Mouse (Mus musculus) G1E (cell line): ENCODE results near the gene Vps37b. TPM values are rescaled to one million over a fixed set of nuclear protein-coding genes. Genes with fewer than 3 reads are reported as not detected.

ENCODE experiments used
- ATAC-seq: 2 replicates; pipeline ENCODE4 v1.8.0; 2016; ENCODE audit warnings: mild to moderate bottlenecking; ENCODE audit not compliant: insufficient number of reproducible peaks, poor library complexity, low FRiP score, severe bottlenecking; ENCODE audit errors: extremely low read depth
- DNase-seq: peaks from one replicate; pipeline ENCODE4 v3.0.0; 2012; ENCODE audit warnings: low spot score
- H3K27me3 ChIP-seq: 2 replicates; pipeline ENCODE4 v1.6.1; 2012; ENCODE audit warnings: mild to moderate bottlenecking, low read length, inconsistent platforms; ENCODE audit not compliant: insufficient read depth
- H3K36me3 ChIP-seq: replicated peaks from 2 replicates; pipeline ENCODE3; 2012; ENCODE audit warnings: mild to moderate bottlenecking, inconsistent platforms
- H3K4me1 ChIP-seq: 2 replicates; pipeline ENCODE4 v1.6.1; 2012; ENCODE audit warnings: low read depth, low read length, inconsistent platforms, mixed read lengths; ENCODE audit not compliant: insufficient read depth
- H3K4me3 ChIP-seq: 2 replicates; pipeline ENCODE4 v1.5.1; 2012; ENCODE audit warnings: low read depth, mild to moderate bottlenecking, inconsistent platforms, low read length, moderate library complexity, mixed read lengths
- H3K9me3 ChIP-seq: replicated peaks from 2 replicates; pipeline ENCODE4 v1.6.1; 2012; ENCODE audit warnings: inconsistent platforms
- CTCF ChIP-seq: IDR thresholded peaks from 2 replicates; pipeline ENCODE4 v1.5.1; 2012; ENCODE audit warnings: low read depth, low read length, inconsistent platforms, mixed read lengths
- GATA1 ChIP-seq: IDR thresholded peaks from 2 replicates; pipeline ENCODE4 v1.6.1; 2012; ENCODE audit warnings: borderline replicate concordance, low read length, inconsistent platforms, mixed read lengths
- GATA2 ChIP-seq: IDR thresholded peaks from 2 replicates; pipeline ENCODE4 v1.6.1; 2012; ENCODE audit warnings: low read depth, low read length, inconsistent platforms, borderline replicate concordance
- POLR2AphosphoS5 ChIP-seq: IDR thresholded peaks from 2 replicates; pipeline ENCODE4 v1.6.1; 2012; ENCODE audit warnings: low read depth, low read length, inconsistent platforms; ENCODE audit not compliant: insufficient replicate concordance
- TAL1 ChIP-seq: conservative IDR thresholded peaks from 2 replicates; pipeline ENCODE4 v1.6.1; 2012; ENCODE audit warnings: low read depth, low read length, inconsistent platforms, mixed read lengths
- polyA plus RNA-seq: library from polyadenylated mRNA; stranded (reverse); fragments of >175 nt; gene quantifications from 2 replicates; pipeline ENCODE4 v1.2.3, GENCODE M21; 2012
- total RNA-seq, 2 experiments: library from RNA; stranded (forward) in 1 of 2; stranded (reverse) in 1 of 2; fragments of 200-1000 nt in 1 of 2; fragments of >200 nt in 1 of 2; fragmentation: Nextera tagmentation in 1 of 2; gene quantifications; 2 replicates each; pipeline ENCODE4 v1.2.3; 2014 to 2017

The Vps37b gene
- total and polyA plus RNA-seq, 3 experiments: 26.2 to 135 (median 64.1) TPM

- ATAC-seq: no peak
- peaks cover 67% of the 10 kb centered on the region for H3K36me3 ChIP-seq
- H3K27me3 ChIP-seq: no peaks in the 10 kb centered on the region; the same call in 1 of the 2 replicates
- no peak overlapping the region for H3K4me3 ChIP-seq
- TF ChIP-seq POLR2AphosphoS5 (no peak), GATA2 (no peak), TAL1 (no peak), CTCF (no peak), GATA1 (no peak)
- peaks cover 2% of the 10 kb centered on the region; the same call in 1 of the 2 replicates for H3K4me1 ChIP-seq
- no peak for DNase-seq
- H3K9me3 ChIP-seq: no peaks in the 10 kb centered on the region
Observed at GRCm38 (mm10) chr5:123991321-123991720, 40.7 kb downstream of the Vps37b start.

DNA sequence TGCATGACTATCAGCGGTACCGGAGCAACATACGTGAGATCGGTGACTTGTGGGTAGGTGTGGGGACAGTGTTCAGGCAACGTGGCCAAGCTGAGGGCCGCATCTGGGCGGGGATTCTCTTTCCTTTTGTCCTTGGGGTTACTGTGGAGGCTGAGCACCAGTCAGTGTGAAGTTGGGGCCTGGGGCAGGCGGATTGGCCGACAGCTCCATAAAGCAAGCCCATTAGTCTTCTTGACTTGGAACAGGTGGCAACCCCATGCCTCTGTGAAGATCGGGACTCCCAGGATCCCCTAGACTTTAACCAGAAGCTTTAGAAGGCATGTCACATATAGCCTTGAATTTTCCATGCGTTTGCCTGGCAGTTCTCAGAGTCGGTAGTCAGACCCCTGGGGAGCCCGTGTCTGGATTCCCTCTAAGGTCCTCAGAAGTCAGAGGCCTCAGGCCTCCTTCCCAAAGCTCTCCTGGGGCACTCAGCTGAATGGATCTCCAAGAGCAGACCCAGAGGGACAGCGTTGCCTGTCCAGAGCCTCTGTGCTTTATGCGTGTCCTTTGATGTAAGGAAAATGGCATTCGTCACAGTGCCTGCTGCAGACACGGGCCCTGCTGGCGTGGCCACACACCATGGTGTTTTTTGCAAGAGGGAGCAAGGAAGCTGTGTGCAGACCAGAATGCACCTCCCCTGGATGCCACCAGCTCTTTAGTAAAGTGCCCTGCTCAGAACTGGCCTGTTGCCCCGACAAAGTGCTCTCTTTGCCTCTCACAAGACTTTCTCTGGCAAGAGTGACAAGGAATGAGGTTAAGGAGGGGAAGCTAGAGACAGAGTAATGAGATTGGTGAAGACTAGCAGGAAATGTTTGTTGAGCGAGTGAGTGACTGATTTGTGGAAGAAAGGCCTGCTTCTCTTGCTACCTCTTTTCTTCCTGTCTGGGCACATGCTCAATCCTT is 41.9 kb downstream of the Vps37b start:
- Histone ChIP-seq H3K9me3 (no peaks in the 10 kb centered on the region), H3K4me1 (no peaks in the 10 kb centered on the region; the same call in 1 of the 2 replicates), H3K27me3 (no peaks in the 10 kb centered on the region; the same call in 1 of the 2 replicates), H3K36me3 (peaks cover 63% of the 10 kb centered on the region), H3K4me3 (no peak overlapping the region)
- TF ChIP-seq TAL1: no peak
- TF ChIP-seq GATA1: no peak
- no peak for TF ChIP-seq CTCF
- no peak for TF ChIP-seq GATA2
- TF ChIP-seq POLR2AphosphoS5: no peak
- ATAC-seq (no peak), DNase-seq (no peak)

DNA sequence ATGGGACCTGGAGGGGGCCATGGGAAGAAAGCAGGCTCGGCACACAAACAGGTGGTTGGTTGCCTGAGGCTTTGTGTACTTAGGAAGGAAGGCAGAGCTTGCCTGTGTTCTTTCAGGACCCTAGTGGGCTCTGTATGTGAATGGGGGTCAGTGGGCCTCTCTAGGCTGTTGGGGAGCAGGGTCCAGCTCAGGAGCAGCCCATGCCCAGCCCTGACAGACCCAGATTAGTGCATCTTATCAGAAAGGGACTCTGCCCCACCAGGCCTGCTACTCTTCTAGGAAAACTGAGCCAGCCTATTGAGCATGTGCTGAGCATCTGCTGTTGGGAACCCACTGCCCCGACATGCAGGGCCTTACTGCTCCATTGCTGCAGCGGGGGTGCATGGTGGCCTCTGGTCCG is 44.6 kb downstream of the Vps37b start:
- Histone ChIP-seq H3K9me3 (no peaks in the 10 kb centered on the region), H3K4me3 (no peak overlapping the region), H3K36me3 (peaks cover 60% of the 10 kb centered on the region), H3K27me3 (no peaks in the 10 kb centered on the region; the same call in 1 of the 2 replicates), H3K4me1 (peaks cover 3% of the 10 kb centered on the region)
- no peak for DNase-seq
- TF ChIP-seq TAL1 (no peak), GATA1 (no peak), POLR2AphosphoS5 (no peak)
- ATAC-seq: no peak

DNA sequence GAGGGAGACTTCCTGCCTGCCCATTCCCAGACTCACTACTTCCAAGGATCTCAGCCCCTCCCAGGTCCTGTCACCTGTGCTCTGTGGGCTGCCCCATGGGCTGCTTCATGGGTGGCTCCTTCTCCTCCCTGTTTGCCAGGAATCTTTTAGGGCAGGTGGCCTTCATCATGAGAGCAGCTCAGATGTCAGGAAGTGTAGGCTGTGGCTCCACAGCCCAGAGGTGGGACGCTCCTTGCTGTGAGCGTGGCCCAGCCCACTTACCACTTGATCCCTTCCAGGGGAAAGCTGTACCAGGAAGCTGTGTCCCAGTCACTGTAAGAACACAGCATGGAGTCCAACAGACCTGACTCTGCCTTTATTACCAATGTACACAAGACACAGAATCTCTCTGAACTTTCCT is 45.1 kb downstream of the Vps37b start:
- H3K36me3 ChIP-seq: peaks cover 55% of the 10 kb centered on the region
- DNase-seq (no peak), ATAC-seq (no peak)
- H3K27me3 ChIP-seq: no peaks in the 10 kb centered on the region; the same call in 1 of the 2 replicates
- no peak overlapping the region for H3K4me3 ChIP-seq
- TF ChIP-seq CTCF (no peak), TAL1 (no peak), GATA2 (no peak), GATA1 (no peak), POLR2AphosphoS5 (no peak)
- peaks cover 8% of the 10 kb centered on the region for H3K4me1 ChIP-seq
- no peaks in the 10 kb centered on the region for H3K9me3 ChIP-seq

- ATAC-seq (no peak), DNase-seq (no peak)
- TF ChIP-seq GATA2 (no peak), POLR2AphosphoS5 (no peak), TAL1 (no peak), CTCF (no peak), GATA1 (no peak)
- H3K36me3 ChIP-seq: peaks cover 48% of the 10 kb centered on the region
- H3K27me3 ChIP-seq: no peaks in the 10 kb centered on the region; the same call in 1 of the 2 replicates
- no peak overlapping the region for H3K4me3 ChIP-seq
- H3K4me1 ChIP-seq: peaks cover 11% of the 10 kb centered on the region
- H3K9me3 ChIP-seq: no peaks in the 10 kb centered on the region
Observed at GRCm38 (mm10) chr5:123985434-123985833, 46.6 kb downstream of the Vps37b start.

GRCm38 (mm10) chr5:123982838-123983237 is 49.2 kb downstream of the Vps37b start:
- no peaks in the 10 kb centered on the region for H3K27me3 ChIP-seq
- TF ChIP-seq TAL1: no peak
- no peak overlapping the region for H3K4me3 ChIP-seq
- no peak for ATAC-seq
- peaks cover 43% of the 10 kb centered on the region for H3K36me3 ChIP-seq
- DNase-seq: no peak
- peaks cover 12% of the 10 kb centered on the region for H3K4me1 ChIP-seq
- H3K9me3 ChIP-seq: no peaks in the 10 kb centered on the region
